Mouse (Mus musculus): ENCODE results near the gene Pmvk. TPM values are rescaled to one million over a fixed set of nuclear protein-coding genes. Genes with fewer than 3 reads are reported as not detected.
A peak's percentile ranks its signal among the peaks of the same experiment; 100 is the strongest.
"Not testable (repeated sequence)": the region's sequence is repeated elsewhere in the genome, so short reads cannot be mapped to it uniquely, and the experiment has no call there.

The Pmvk gene
- total RNA-seq, 2 experiments from 2014 or later, result 4.6 to 6.3 TPM

- DNase-seq, result no peak
- intact Hi-C loops (cut with DNase I; ENCODE audit: low total_unique reads), result no loop called here
Measured at GRCm38 (mm10) chr3:89424416-89425140, 29.8 kb upstream of the Pmvk start.

GRCm38 (mm10) chr3:89425141-89425525 lies 29.2 kb upstream of the Pmvk start:
- DNase-seq, result no peak
- intact Hi-C loops (cut with DNase I; ENCODE audit: low total_unique reads), result no loop called here

DNA sequence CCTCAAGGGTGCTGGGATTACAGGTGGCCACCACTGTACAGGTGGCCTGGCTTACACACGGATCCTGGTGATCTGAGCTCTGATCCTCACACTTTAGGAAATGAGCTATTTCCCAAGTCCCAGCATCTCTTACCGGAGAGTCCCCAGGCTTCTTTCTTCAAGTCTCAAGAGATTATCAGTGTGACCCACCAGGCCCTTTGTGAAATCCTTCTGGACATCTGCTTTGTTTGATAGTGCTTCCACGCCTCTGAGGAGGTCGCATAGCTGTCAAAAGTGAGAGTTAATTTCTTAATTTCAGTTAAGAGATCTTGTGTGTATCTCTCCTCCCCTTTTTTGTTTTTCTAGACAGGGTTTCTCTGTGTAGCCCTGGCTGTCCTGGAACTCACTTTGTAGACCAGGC lies 28.5 kb upstream of the Pmvk start:
- intact Hi-C loops (cut with DNase I; ENCODE audit: low total_unique reads), result no loop called here
- no peak for DNase-seq

- intact Hi-C loops (cut with DNase I; ENCODE audit: low total_unique reads); DNase-seq: not testable (repeated sequence)
Measured at GRCm38 (mm10) chr3:89429021-89429420, 25.3 kb upstream of the Pmvk start.

- peak; percentile 97 for DNase-seq
- intact Hi-C loops (cut with DNase I; ENCODE audit: low total_unique reads), result no loop called here
Measured at GRCm38 (mm10) chr3:89430171-89431159, 23.9 kb upstream of the Pmvk start, which contains the start of gene Pygo2. TSS of gene Pygo2 (plus strand) at chr3:89430214.

GRCm38 (mm10) chr3:89432606-89433005 lies 21.7 kb upstream of the Pmvk start:
- no peak for DNase-seq
- intact Hi-C loops (cut with DNase I; ENCODE audit: low total_unique reads), result no loop called here

DNA sequence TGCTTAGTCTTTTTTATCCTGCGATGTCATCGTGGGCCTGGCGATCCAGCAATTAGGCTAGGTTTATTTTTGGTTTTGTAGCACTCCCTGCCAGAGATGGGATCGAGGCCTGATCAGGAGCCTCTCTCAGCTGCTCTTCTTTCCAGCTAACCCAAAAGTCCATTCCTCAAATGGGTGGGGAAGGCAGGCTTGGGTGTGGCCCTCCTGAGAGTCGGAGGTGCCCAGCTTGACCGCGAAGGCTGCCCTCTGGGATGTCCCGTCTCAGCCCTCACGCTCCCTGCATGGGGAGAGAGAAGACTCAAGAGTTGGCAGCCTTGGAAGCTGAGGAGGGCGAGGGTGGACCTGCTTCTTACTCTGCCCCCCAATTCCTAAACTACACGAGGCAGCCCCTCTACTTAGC lies 19.8 kb upstream of the Pmvk start:
- no peak for DNase-seq
- intact Hi-C loops (cut with DNase I; ENCODE audit: low total_unique reads), result no loop called here

DNA sequence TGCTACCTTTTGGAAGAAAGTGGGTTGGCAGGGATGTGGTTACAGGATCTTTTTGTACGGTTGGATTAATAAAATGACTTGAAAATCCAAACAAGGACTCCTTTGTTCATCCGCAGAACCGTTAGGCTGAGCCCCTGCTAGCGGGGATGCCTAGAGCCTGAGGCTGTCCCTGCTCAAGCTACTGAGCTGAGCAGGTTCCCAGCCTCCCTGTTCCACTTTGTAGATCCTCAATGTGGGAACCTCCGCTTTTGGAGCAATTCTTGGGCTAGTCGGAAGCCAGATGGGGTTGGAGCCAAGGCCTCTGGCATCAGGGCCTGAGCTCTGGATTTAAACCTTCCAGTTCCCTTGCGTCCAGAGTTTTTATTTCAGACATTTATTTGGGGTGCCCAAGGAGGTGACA lies 19.3 kb upstream of the Pmvk start:
- DNase-seq, result no peak
- intact Hi-C loops (cut with DNase I; ENCODE audit: low total_unique reads), result no loop called here

- intact Hi-C loops (cut with DNase I; ENCODE audit: low total_unique reads), result no loop called here
- DNase-seq, result peak; percentile 69
Measured at GRCm38 (mm10) chr3:89436176-89437113, 17.9 kb upstream of the Pmvk start, which contains the start of gene Pbxip1. TSS of gene Pbxip1 (plus strand) at chr3:89436706.

DNA sequence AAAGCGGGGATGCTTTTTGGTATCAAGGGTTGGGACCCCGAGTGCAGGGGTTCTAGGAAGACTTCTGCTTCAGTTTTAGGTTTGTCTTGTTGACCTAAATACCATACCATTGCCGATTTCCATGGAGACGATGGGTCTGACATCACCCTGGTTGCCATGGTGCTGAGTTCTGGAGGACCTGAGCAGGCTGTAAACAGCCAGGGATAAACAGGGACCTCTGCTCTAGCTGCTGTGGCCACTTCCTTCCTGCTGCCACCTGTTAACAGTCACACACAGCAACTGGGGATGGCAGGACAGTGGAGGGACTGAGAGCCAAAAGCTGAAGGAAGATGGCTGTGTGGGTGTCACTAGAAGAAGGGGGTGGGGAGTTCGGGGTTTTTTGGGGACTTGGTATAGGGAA lies 17.1 kb upstream of the Pmvk start:
- peak; percentile 31 for DNase-seq

GRCm38 (mm10) chr3:89440691-89441090 lies 13.7 kb upstream of the Pmvk start:
- intact Hi-C loops (cut with DNase I; ENCODE audit: low total_unique reads), result no loop called here
- DNase-seq, result peak; percentile 64

More for the DNA sequence above, 17.1 kb upstream of the Pmvk start:
- intact Hi-C loops (cut with DNase I; ENCODE audit: low total_unique reads), result no loop called here

GRCm38 (mm10) chr3:89448720-89449537 lies 5.4 kb upstream of the Pmvk start:
- peak; percentile 79 for DNase-seq
- intact Hi-C loops (cut with DNase I; ENCODE audit: low total_unique reads), result loop anchor here (5.0 kb wide), 1 partner anchor 33 kb away; no protein-coding TSS in a partner anchor

- peak; percentile 74 for DNase-seq
- intact Hi-C loops (cut with DNase I; ENCODE audit: low total_unique reads), result loop anchor here (5.0 kb wide), 1 partner anchor 33 kb away; no protein-coding TSS in a partner anchor
Measured at GRCm38 (mm10) chr3:89449541-89449940, 4.8 kb upstream of the Pmvk start.

GRCm38 (mm10) chr3:89451916-89452315 lies 2.4 kb upstream of the Pmvk start:
- DNase-seq, result no peak
- intact Hi-C loops (cut with DNase I; ENCODE audit: low total_unique reads), result no loop called here

GRCm38 (mm10) chr3:89455786-89456285 lies 1.5 kb downstream of the Pmvk start:
- DNase-seq, result no peak
- intact Hi-C loops (cut with DNase I; ENCODE audit: low total_unique reads), result no loop called here

DNA sequence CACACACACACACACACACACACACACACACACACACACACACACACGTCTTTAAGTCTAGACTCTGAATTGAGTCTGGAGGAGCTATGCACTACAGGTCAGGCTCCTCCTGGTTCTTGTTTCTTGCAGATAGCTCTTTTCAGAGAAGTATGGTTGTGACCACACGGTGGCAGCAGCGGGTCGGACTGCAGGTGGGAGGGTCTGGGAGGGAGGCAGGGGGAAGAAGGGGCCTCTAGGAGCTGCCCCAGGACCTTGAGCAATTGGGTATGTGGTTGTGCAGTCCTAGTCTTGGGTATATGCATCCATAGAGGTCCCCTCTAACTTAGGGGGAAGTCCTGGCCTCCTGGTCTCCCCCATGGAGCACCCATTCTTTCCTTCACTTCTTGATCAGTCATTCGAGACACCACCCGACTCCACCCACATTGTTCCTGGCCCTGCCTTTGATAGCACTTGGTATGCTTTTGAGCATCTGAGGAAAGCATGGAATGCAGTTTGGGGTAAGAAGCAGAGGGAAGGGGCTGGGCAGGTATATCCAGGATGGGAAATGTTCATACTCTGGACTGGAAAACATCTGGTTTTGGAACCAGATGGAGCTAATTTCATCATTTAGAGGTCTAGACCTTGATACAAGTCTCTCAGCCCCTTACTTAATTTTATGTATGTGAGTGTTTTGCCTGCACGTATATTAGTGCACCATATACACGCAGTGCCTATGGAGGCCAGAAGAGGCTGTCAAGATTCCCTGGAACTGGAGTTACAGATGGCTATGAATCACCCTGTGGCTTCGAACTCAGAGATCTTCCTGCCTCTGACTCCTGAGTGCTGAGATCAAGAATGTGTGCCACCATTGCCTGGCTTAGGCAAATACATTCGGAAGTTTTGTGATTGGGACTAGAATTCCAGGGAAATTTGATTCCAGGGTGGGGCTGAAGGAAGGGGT lies 2.7 kb downstream of the Pmvk start:
- DNase-seq, result peak; percentile 69
- intact Hi-C loops (cut with DNase I; ENCODE audit: low total_unique reads), result no loop called here

GRCm38 (mm10) chr3:89458372-89458964 lies 4.1 kb downstream of the Pmvk start:
- no peak for DNase-seq
- intact Hi-C loops (cut with DNase I; ENCODE audit: low total_unique reads), result no loop called here
